Mouse (Mus musculus): Measurements from ENCODE around the gene Duox1. TPM values are rescaled to one million over a fixed set of nuclear protein-coding genes. Genes with fewer than 3 reads are reported as not detected.
A peak's percentile ranks its signal among the peaks of the same experiment; 100 is the strongest.
"Not testable (repeated sequence)": the region's sequence is repeated elsewhere in the genome, so short reads cannot be mapped to it uniquely, and the experiment has no call there.

Duox1 gene
- total RNA-seq, 2 experiments from 2014 or later: not detected

DNA sequence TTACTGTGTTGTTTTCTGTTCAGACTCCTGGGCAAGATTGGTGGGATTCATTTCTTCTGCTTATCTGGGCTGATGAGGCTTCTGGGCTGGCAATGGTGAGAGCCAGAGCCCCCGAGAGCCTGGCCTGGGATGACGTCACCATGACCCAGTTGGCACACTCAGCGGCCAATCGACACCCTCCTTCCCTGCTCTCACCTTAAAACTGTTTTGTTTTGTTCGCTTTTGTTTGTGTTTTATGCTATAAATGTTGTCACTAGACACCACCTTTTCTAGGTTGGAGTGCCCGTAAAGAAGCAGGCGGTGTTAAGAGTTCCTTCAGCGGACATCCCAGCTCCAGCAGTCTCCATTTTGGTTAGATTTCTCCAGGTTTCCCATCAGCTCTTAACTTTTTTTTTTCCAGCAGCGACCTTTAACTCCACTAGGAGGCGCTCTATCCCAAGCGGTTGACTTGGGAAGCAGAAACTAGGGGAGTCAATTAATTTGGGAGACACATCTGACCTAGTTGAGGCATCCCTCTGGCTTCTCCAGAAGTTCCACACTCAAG is 65.4 kb downstream of the Duox1 start:
- TF ChIP-seq CTCF (IDR thresholded peaks at IDR 0.05): peak; percentile 89
- H3K4me3 ChIP-seq: peak overlapping the region; percentile 44
- intact Hi-C loops (cut with DNase I): loop anchor here (1.0 to 5.0 kb wide), 3 partner anchors 86 to 371 kb away; no protein-coding TSS in a partner anchor
- peak overlapping the region; percentile 67 for H3K27ac ChIP-seq
- DNase-seq (ENCODE audit: extremely low spot score in 1 of 2, low spot score in 2 of 2): peak in 1 of 2 experiments; percentile 51

DNA sequence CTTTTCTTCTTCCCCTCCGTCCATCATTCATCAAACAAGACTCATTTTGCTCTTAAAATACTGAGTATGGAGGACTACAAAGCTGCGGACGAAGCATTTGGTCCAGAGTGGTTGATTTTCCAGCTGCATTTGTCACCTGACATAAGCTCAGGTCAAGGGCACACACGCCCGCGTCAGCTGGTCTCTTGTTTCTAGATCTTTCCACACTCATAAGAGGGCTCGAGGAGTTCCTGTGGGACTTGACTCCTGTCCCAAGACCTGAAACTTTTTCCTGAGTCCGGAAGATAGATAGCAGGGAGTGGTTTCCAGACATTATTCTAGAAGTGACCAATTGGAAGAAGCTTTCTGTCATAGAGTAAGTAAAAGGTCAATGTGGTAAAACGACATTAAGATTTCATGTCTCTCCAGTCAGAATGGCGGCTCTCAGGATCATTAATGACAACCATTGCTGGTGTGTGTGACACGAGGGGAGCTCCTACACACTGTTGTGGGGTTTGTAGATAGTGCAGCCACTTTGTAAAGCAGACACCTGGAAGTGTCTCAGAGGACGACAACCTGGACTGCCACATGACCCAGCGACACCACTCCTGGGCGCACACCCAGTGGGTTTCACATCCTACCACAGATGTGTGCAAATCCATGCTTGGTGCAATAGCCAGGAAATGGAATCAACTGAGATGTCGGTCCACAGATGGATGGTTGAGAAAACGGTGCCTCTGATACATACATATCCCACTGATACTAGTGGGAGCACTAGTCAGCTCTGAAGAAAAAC is 66.0 kb downstream of the Duox1 start:
- no peak for DNase-seq (ENCODE audit: extremely low spot score in 1 of 2, low spot score in 2 of 2)
- no peak overlapping the region for H3K4me3 ChIP-seq
- no peak overlapping the region; the same call in 1 of the 2 replicates for H3K27ac ChIP-seq
- no peak for TF ChIP-seq CTCF (IDR thresholded peaks at IDR 0.05)
- intact Hi-C loops (cut with DNase I): loop anchor here (1.0 to 5.0 kb wide), 3 partner anchors 85 to 371 kb away; no protein-coding TSS in a partner anchor

DNA sequence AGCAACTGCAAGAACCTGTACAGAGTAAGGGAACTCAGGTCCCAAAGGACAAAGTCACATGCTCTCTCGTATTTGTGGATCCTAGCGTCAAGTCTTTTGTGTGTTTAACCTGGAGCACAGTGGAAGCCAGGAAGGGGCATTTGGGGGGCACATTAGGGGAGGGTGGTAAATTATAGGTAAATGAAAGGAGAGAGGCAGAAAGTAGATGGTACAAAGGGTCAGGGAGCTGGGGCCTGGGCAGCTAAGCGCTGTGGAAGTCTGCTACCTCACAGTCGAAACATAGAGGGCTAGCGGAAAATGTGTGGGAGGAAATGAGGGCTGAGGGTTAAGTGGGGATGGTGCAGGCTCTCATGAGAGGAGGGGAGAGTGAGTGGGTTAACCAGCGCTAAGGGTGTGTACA is 66.6 kb downstream of the Duox1 start:
- TF ChIP-seq CTCF (IDR thresholded peaks at IDR 0.05): no peak
- intact Hi-C loops (cut with DNase I): loop anchor here (5.0 kb wide), 1 partner anchor 370 kb away; no protein-coding TSS in a partner anchor
- DNase-seq (ENCODE audit: extremely low spot score in 1 of 2, low spot score in 2 of 2): no peak
- H3K4me3 ChIP-seq: no peak overlapping the region
- H3K27ac ChIP-seq: no peak overlapping the region

DNA sequence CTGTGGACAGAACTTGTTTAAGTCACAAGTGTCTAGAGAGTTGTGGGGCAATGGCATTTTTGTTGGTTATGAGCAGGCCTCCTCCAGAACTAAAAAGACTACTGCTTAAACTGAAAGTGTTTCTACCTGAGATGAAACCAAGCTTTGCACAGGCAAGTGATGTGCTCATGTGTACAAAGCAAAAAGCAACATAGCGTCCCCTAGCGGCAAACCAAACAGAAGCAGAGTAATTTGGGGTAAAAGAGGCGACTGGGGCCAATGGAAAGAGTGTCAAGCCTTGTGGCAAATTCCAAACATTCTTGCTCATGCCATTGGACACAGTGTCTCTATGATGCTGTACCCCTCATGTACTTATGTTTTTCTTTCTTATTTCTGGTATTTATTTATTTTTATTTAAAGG is 69.6 kb downstream of the Duox1 start:
- intact Hi-C loops (cut with DNase I): no loop called here
- TF ChIP-seq CTCF (IDR thresholded peaks at IDR 0.05): no peak
- no peak for DNase-seq (ENCODE audit: extremely low spot score in 1 of 2, low spot score in 2 of 2)
- Histone ChIP-seq H3K27ac (no peak overlapping the region), H3K4me3 (no peak overlapping the region)

DNA sequence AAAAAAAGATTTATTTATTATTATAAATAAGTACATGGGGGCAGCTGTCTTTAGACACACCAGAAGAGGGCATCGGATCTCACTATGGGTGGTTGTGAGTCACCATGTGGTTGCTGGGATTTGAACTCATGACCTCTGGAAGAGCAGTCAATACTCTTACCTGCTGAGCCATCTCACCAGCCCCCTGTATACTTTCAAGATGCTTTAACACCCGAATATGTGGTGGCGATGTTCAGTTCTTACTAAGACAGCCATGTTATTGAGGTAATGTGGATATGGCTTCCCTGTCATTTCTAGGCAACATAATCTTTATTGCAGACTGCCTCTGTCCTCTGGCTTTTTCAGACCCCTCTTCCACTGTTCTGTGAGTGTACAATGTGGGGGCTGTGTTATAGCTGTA is 71.7 kb downstream of the Duox1 start:
- H3K4me3 ChIP-seq; intact Hi-C loops (cut with DNase I); H3K27ac ChIP-seq; DNase-seq (ENCODE audit: extremely low spot score in 1 of 2, low spot score in 2 of 2): not testable (repeated sequence)

DNA sequence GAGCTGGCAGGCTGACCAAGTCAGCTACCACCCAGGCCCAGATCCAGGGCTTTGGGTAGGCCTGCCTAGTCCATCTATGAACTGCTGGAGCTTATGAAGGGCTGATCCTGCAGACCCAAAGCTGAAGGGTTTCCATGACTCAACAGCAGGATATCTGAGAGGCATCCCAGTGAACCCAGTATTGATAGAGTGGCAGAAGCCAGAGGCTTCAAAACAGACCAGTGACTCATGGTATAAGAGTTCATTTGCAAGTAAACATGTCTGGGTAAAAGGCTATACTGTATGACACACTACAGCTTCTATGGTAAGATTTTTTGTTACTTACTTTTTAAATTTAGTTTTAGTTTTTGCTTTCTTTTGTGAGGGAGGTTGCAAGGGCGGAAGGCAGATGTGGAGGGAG is 80.7 kb downstream of the Duox1 start:
- DNase-seq (ENCODE audit: extremely low spot score in 1 of 2, low spot score in 2 of 2): no peak
- TF ChIP-seq CTCF (IDR thresholded peaks at IDR 0.05): no peak
- no peak overlapping the region for H3K4me3 ChIP-seq
- intact Hi-C loops (cut with DNase I): loop anchor here (5.0 kb wide), 1 partner anchor 81 kb away; no protein-coding TSS in a partner anchor
- H3K27ac ChIP-seq: no peak overlapping the region

Other genes starting within 250 kb of the Duox1 start
- gene Spg11, start 197.3 kb upstream of the Duox1 start, total RNA-seq (2021): 10 to 100 TPM; 15.5 to 16.2 TPM
- 100 to 1,000 TPM; 108 to 118 TPM for gene B2m, start 168.0 kb upstream of the Duox1 start, total RNA-seq (2021)
- gene Trim69, start 155.0 kb upstream of the Duox1 start, total RNA-seq (2021): not detected
- not detected for gene Patl2, start 129.5 kb upstream of the Duox1 start, total RNA-seq (2021)
- not detected for gene Terb2, start 129.4 kb upstream of the Duox1 start, total RNA-seq (2021)
- gene Sord, start 80.9 kb upstream of the Duox1 start, total RNA-seq (2021): 10 to 100 TPM; 15.2 to 18.5 TPM
- gene Duox2, start 17.2 kb upstream of the Duox1 start, total RNA-seq (2021): not detected
- not detected for gene Duoxa2, start 16.8 kb upstream of the Duox1 start, total RNA-seq (2021)
- not detected for gene Duoxa1, start 1.9 kb upstream of the Duox1 start, total RNA-seq (2021)
- 10 to 100 TPM; 70.3 to 78.4 TPM for gene Shf, start 53.5 kb downstream of the Duox1 start, total RNA-seq (2021)
- gene Slc28a2, start 110.8 kb downstream of the Duox1 start, total RNA-seq (2021): under 1 TPM in 1 of 2 experiments, not detected in 1; 0.12 TPM
- not detected for gene Gm14085, start 169.3 kb downstream of the Duox1 start, total RNA-seq (2021)

Data from left cerebral cortex, adult 2 months (tissue).